Mouse (Mus musculus) left cerebral cortex, adult 8-10 months (tissue): ENCODE results near the gene Eng. TPM values are rescaled to one million over a fixed set of nuclear protein-coding genes. Genes with fewer than 3 reads are reported as not detected.

Experiments used
- DNase-seq, 2 experiments: peaks; one replicate each; pipeline ENCODE4 v3.0.0; 2022; ENCODE audit warnings: low spot score in 2 of 2
- total RNA-seq, 4 experiments: library from RNA; stranded (reverse); gene quantifications; 2 replicates each; pipeline ENCODE4 v1.2.4; 2022

Eng gene
- total RNA-seq, 4 experiments from 2014 or later, result 19.5 to 22.0 (median 21.4) TPM

- DNase-seq, result no peak
Measured at GRCm38 (mm10) chr2:32621517-32621859, 24.9 kb upstream of the Eng start, which contains the start of gene Ak1. Ak1 (plus strand) TSS chr2:32621758.

- DNase-seq, result no peak
Measured at GRCm38 (mm10) chr2:32624111-32624748, 22.2 kb upstream of the Eng start.

DNA sequence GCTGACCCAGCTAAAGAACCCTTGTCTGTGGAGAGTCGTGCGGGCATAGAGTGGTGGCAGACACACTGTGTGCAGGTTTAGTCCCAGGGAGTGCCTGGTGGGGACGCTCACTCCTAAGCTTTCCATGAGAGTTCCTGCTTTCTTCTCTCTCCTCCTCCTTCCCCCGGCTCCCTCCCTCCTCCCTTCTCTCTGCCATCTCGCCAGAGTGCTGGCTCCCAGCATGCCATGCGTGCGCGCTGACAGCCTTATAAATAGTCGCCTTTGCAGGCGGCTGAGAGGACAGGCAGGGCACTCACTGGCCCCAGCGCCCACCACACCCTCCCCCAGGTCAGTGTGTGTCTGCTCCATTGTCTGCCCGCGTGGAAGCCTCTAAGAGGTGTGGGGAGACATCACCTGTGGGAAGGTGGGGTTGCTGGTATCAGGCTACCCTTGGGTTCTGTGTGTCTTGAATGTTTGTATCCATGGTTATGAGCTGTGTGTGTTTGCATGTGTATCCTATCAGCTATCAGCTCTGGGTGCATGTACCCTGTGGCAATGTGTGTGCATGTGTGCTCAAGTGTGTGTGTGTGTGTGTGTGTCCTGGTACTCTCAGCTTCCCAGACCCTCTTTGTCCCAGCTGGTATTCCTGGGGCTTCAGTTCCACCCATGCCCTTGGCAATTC, 21.1 kb upstream of the Eng start:
- DNase-seq, result peak; percentile 77 to 88

DNA sequence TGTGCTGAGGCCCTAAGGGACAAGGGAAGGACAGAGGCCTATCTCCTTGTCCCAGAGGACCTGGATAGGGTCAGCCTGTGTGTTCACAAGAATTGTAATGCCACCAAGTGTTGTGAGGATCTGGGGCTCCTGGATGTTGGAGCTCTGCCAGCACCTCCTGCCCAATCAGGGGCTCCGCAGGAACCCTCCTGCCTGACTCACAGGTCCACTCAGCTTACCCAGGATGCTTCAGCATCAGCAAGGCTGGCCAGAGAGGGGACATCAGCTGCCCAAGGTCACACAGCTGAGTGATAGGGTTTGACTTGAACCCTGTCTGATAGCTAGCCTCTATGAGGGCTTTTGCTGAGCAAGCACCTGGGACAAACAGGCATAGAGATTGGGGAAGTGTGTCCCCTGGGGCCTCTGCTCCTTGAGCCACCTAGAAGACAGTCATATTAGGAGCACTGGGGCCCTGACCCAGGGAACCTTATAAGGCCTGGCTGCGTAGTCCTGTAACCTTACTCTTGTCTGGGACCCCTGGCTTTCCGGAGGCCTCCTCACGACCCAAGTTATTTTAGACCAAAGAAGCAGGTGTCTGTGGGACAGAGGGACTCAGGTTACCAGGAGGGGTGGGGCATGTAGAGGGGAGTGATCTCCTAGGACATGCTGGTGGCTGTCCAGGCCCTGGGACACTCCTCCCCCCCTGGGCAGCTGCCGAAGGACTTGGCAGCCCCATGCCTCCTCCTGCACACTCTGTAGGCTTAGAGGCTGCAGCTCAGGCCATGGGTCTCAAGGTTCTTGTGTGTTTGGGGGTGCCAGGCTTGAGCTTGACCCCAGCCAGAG, 20.3 kb upstream of the Eng start:
- DNase-seq, result peak; percentile 37 to 81

DNA sequence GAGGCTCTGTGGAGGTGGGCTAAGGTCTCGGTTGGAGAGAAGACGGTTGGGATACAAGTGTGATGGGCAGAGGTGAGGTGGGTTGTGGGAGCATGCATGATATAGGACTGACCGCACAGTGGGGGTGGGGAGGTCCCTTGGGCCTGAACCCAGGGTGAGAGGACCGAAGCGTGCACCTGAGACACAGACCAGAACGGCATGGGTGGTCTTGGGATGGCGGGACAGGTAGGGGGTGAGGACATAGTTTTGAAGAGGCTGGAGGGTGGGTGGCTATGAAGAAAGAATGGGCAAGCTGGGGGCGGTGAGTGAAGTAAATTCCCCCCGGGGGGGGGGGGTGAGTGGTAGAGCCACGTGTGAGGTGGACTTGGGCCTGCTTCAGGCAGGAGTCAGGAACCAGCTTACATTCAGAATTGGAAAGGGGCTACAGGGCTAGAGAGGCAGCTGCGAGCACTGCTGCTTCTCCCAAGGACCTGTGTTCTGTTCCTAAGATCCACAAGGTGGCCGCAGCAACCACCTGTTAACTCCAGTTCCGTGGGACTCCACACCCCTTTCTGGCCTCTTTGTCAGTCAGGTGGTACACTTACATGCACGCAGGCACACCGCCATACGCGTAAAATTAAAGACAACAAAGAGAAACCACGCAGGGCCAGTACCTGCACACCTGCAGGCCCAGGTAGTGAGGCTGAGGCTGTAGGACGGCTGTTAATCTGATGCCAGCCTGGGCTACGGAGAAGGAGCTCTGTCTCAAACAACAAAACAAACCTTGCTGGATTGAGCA, 18.9 kb upstream of the Eng start:
- no peak for DNase-seq

GRCm38 (mm10) chr2:32628044-32628550, 18.3 kb upstream of the Eng start:
- no peak for DNase-seq

GRCm38 (mm10) chr2:32628729-32629128, 17.7 kb upstream of the Eng start:
- DNase-seq, result peak; percentile 45 to 76

DNA sequence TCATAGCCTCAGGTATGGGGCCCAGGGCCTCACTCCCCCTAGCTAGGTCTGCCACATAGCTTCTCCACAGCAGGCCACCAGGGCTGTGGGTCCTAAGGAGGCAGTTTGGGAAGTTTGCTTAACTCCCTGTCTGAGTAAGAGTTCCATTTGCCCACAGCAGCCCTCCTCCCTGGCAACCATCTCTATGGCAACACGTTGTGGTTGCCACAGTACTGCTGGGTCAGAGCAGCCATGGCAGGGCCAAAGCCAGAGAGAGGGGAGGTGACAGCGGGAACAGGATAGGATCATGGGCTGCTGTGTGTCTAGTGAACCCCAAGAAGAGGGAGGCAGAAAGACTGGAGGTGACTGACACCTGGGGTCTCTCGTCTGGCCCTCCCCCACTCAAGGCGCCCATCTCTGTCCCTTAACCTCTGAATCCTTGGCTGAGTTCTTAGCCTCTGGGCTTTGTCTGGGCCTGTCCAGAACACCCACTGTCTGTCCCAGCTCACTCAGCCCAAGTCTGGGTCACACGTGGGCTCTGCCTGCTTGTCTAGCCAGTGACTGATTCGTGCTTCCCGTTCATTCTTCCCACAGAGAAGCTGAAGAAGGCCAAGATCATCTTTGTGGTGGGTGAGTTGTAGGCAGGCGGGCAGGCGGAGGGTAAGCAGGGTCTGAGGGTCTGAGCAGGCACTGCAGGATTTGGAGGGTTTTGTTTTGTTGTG, 17.0 kb upstream of the Eng start:
- DNase-seq, result peak in 1 of 2 experiments; percentile 64

- DNase-seq, result no peak
Measured at GRCm38 (mm10) chr2:32630036-32630435, 16.4 kb upstream of the Eng start.

DNA sequence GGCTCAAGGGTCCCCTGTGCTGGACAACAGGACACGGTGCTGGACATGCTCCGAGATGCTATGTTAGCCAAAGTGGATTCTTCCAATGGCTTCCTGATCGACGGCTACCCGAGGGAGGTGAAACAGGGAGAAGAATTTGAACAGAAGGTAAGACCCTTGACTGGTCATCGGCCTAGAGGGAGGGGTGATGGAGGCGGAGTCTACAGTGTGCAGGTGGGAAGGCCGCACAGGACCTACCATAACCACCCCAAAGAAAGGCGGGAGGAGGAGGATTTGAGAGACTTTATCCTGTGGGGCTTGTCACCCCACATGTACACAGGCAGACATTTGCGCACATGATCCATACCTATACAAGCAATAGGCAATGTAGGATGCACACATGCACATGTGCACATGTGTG, 15.3 kb upstream of the Eng start:
- no peak for DNase-seq

DNA sequence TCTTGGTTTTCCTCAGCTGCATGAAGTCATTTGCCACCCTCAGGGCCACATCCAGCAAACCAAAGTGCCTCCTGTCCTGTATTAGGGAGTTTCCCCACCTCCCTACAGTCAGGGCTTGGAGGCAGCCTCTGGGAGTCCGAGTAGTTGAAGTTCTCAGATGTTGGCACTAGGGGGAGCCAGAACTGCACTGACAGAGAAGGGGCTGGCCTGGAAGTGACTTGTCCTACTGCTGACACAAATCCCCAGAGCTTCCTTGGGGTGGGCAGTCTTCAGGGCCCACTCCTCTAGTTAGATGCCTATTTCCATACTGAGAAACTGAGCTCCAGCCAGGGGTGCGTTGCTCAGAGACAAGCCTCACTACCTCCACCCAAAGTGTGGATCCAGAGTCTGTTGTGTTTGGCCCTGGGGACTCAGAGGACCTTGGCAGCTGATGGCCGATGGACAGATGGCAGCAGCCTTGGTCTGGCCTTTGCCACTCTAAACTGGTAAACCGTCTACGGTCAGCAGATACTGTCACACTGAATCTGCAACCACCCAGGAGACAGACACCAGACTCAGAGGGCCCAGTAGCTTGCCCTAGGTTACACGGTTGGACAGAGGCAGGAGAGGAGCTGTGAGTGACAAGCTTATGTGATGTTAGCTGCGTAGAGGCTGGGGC, 14.5 kb upstream of the Eng start:
- DNase-seq, result peak in 1 of 2 experiments; percentile 54

GRCm38 (mm10) chr2:32633660-32634059, 12.7 kb upstream of the Eng start:
- no peak for DNase-seq

DNA sequence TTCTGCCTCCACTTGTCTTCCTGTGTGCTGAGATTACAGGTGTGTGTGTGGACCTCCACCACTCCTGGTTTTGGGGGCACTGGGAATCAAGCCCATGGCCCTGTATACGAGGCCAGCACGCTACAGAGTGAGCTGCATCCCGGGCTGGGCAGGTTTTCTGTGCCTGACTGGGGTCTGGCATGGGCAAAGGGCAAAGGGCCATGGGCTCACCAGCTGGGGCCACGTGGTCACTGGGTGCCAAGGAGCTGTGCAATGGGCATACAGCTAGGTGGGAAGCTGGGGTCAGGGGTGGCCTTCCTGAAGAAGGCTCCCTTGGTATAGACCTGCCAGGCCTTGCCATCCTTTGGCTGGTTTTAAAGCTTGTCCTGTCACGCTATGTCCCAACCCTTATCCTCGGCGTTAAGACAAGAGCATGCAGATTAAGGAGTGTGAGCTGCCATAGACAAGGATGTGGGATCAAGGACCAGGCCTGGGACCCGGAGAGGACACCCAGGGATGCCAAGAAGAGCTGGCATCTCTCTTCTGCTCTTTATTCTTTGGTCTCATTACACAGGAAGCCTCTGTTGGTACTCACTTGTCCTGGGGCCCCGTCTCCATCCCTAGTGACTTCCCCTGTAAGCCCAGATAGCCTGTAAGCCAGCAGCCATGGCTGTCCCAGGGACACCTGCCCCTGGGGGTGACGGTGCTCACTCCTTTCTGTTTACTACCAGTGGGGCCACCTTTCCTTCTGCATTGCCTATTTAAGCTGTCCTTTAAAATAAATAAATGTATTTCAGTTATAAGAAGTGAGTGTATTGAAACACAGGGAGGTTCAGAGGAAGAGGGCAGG, 11.9 kb upstream of the Eng start:
- DNase-seq, result no peak

GRCm38 (mm10) chr2:32636617-32637016, 9.8 kb upstream of the Eng start:
- DNase-seq, result no peak

GRCm38 (mm10) chr2:32637778-32638281, 8.6 kb upstream of the Eng start:
- DNase-seq, result no peak

- no peak for DNase-seq
Measured at GRCm38 (mm10) chr2:32639632-32640031, 6.8 kb upstream of the Eng start.

GRCm38 (mm10) chr2:32640550-32641051, 5.8 kb upstream of the Eng start:
- no peak for DNase-seq

GRCm38 (mm10) chr2:32641810-32642209, 4.6 kb upstream of the Eng start:
- no peak for DNase-seq

DNA sequence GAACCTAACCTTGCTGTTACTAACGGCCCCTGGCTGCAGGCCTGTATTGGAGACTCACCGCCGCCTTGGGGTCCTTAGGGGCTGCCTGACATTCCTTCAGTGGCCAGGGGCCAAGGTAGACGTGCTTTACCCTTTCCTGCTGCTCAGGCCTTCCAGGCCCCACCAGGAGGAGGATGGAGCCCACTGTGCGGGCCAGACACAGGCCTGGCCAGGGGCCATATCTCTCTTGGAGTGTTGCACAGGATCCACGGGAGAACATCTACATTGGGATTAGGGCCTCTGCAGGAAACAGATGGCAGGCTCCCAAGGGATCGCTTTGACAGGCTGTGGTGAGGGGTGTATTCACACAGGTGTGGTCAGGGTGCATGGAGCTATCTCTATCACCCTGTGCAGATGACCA, 3.6 kb upstream of the Eng start:
- DNase-seq, result no peak
